Mouse (Mus musculus): ENCODE results near the gene Pde6h.

The Pde6h gene

DNA sequence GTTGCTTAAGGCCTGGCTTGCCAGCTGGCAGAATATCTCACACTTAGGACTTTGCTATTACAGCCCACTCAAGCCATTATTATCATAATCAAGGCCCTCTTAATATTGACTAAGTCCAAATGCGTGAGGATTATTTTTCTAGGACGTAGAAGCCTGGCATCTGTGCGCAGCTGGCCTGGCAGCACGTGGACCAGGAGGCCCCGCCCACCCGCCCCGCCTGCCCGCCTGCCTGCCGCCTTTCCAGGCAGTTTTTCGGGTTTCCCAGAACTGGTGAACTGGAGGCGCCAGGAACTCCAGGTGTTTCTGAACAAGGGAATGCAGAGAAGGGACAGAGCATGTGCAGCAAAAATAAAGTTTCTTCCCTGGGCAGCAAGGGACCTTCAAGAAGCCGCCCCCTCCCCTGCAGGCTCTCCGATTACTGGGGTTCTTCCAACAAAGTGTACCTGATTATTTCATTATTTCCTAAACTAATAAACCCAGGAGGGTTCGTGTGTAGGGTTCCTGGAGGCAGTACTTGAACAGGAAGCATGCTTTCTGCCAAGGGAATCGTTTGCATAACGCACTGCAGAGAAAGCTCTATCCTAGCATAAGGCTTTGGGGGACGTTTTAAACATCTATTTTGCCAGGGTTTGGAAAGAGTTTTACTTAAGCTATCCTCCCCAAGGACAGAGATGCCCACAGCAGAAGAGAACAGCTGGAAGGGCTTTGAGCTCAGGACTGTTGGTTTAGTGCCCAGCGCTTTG lies 10.1 kb upstream of the Pde6h start:
- no peak for DNase-seq

DNA sequence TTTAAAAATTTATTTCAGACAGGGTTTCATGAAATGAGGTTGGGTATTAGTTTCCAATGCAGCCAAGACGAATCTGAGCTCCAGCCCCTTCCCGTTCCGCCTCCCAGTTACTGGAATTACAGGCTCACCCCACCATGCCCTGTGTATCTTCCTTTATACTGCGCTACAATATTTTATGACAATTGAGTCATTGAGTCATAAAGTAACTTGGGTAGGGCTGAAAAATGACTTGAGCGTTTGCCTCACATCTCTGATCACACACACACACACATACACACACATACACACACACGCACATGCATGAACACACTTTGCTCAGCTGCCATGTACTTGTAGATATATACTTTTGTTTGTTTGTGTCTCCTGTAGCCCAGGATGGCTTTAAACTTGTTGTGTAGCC lies 9.4 kb upstream of the Pde6h start:
- DNase-seq, result no peak

DNA sequence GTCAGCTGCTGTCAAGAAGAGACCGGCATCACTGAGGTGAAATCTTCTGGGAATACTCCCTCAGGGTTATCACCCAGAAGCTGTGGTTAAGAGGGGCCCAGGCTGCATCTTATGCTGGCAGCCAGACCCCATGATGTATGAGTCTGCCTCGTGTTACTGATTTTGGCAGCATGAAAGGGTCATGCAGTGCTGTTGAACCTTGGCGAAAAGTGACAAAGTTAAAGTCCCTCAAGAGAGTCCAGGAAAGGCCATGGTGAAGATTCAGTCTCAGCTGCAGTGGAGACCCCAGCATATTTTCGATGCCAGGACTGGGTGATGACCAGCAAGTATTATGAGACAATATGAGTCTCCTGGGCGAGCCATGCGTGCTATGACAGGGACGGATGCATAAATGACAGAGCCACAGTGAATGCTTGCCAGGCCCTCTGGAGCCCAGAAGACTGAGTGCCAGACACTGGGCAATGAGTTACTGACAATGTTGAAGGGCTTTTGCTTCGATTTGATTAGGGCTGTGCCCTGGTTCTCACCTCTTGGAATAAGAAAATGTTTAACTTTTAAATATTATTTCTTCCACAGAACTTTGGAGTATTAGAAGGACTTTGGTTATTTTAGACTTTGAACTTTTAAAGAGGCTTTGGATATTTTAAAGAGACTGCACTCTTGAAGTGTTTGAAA lies 7.8 kb upstream of the Pde6h start:
- peak in 1 of 2 experiments; percentile 15 for DNase-seq

DNA sequence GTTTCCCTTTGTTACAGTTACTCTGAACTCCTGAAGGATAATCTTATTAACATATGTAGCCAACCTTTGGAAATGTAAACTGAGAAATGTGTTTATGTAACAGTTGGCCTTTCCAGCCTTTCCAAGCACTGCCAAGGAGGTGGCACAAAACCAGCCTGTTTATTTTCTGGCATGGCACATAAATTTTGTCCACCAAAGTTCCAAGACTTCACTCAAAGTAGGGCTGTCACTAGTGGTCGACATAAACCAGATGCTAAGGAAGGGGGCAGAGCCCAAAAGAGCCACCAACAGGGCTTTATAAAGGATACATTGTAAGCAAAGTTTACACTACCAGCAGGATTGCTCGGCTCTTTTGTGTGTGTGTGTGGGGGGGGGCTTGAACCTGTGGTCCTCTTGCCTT lies 5.7 kb upstream of the Pde6h start:
- DNase-seq, result no peak

GRCm38 (mm10) chr6:136920320-136921257 lies 3.0 kb upstream of the Pde6h start:
- DNase-seq, result peak; percentile 84 to 88

- no peak for DNase-seq
Observed at GRCm38 (mm10) chr6:136921601-136922000, 2.0 kb upstream of the Pde6h start.

- DNase-seq, result no peak
Observed at GRCm38 (mm10) chr6:136922080-136922479, 1.6 kb upstream of the Pde6h start, which contains the start of gene Erp27. Gene Erp27, minus strand, starts transcription at chr6:136922180.

GRCm38 (mm10) chr6:136922871-136923270 lies 761 bp upstream of the Pde6h start:
- no peak for DNase-seq

DNA sequence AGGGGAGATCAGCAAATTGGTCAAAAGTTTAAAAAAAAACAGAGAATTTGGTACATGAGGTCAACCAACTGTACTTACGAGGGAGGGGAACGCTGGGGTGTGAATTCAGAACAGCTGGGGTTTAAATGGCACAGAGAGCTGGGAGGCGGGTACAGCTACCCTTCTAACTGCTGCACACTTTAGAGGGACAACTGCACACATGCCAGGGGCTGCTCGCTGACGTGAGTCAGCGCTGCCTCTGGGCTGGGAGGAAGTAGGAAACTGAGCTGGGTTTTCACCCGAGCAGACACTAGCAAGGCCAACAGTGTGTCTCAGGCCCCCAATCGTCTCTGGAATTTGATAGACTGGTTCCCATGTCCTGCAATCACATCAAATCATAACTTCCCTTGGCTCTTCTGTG lies 1.4 kb downstream of the Pde6h start:
- no peak for DNase-seq

DNA sequence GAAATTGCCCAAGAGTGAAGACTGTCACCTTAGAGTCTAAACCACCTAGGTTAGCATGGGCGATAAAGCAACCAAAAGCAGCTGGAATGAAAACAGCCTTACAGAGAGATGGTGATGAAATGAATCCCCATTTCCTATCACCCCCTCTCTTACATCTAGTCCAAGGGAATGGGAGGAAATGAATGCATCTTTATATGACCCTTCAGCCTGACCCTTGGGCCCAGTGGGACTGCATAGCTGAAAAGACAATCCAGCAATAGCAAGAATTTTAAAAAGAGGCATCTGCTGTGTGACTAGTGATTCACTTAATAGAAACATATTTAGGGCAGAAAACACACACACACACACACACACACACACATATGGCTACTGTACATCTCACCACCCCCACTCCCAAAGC lies 4.0 kb downstream of the Pde6h start:
- DNase-seq, result no peak

GRCm38 (mm10) chr6:136930677-136931076 lies 7.0 kb downstream of the Pde6h start:
- DNase-seq, result no peak

- no peak for DNase-seq
Observed at GRCm38 (mm10) chr6:136931246-136931645, 7.6 kb downstream of the Pde6h start.

- DNase-seq, result no peak
Observed at GRCm38 (mm10) chr6:136934068-136934467, 10.4 kb downstream of the Pde6h start.

DNA sequence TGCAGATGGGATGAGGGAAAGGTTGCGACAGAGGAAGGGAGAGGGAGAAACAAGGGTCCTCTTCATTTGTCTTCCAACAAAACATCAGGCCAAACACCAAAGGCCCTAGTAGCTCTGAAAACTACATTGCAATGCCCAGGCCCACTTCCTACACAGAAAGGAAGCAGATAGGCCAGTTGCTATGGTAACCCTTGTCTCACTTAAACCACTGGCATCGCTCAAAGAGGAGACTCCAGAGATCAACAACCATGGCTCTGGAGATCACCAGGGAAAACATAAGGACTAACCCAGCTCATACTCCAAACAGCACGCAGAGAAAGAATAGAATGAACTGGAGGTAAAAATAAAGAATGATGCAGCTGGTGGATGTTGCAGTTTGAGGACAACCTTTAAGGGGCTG lies 11.6 kb downstream of the Pde6h start:
- DNase-seq, result no peak

DNA sequence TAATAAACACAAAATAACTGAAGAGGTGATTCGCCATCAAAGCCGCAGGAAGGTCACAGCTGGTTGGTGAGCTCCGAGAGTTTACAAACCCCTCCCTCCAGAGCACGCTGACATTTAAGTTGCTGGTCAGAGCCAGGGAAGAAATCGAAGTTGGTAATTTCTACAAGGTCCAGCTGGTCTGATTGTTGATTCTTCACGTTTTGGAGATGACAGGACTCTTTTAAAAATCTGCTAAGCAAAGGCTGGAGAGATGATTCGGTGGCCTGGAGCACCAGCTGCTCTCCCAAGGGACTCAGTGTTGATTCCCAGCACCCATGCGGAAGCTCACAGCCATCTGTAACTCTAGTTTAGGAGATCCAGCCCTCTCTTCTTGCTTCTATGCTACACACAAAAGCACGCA lies 12.7 kb downstream of the Pde6h start:
- no peak for DNase-seq

- DNase-seq, result no peak
Observed at GRCm38 (mm10) chr6:136937117-136937516, 13.5 kb downstream of the Pde6h start.

- DNase-seq, result no peak
Observed at GRCm38 (mm10) chr6:136938331-136939126, 14.9 kb downstream of the Pde6h start.

GRCm38 (mm10) chr6:136939326-136940187 lies 15.9 kb downstream of the Pde6h start:
- no peak for DNase-seq

DNA sequence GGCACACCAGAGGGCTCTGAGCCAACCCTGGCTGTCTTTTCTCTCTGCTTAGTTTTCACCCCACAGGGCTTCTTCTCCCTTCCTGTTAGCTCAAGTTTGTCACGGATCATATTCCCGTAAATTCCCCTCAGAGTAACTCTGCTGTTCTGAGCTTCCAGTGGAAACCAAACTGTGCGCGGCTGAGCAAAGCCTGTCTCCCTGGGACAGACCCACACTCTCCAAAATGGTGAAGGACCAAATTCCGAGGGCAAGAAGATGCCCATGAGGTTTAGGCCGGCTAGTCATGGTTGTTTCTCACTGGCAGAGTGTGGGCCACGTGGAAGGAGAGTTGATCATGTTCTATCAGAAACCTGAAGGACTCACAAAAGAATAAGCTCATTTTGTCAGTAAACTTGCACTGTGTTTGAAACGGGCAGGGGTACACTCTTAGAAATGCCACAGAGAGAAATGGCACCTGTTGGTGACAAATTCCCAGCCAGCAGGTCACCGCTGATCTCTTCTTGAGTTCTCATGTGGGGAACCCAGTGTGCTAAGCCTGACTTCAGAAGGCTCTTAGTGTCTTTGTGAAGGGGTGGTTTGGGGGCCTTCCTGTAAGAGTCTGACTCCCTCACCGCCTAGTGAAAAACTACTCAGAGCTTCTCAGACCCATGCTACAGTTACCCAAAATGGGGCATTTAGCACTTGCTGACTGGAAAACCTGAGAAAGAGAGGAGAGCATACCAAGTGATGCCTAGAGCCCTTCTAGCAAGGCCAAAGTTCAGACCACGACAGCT lies 16.7 kb downstream of the Pde6h start:
- DNase-seq, result no peak
